Comparison of ENCODE assay signal across 10 mouse cellular contexts in the genomic region with DNA sequence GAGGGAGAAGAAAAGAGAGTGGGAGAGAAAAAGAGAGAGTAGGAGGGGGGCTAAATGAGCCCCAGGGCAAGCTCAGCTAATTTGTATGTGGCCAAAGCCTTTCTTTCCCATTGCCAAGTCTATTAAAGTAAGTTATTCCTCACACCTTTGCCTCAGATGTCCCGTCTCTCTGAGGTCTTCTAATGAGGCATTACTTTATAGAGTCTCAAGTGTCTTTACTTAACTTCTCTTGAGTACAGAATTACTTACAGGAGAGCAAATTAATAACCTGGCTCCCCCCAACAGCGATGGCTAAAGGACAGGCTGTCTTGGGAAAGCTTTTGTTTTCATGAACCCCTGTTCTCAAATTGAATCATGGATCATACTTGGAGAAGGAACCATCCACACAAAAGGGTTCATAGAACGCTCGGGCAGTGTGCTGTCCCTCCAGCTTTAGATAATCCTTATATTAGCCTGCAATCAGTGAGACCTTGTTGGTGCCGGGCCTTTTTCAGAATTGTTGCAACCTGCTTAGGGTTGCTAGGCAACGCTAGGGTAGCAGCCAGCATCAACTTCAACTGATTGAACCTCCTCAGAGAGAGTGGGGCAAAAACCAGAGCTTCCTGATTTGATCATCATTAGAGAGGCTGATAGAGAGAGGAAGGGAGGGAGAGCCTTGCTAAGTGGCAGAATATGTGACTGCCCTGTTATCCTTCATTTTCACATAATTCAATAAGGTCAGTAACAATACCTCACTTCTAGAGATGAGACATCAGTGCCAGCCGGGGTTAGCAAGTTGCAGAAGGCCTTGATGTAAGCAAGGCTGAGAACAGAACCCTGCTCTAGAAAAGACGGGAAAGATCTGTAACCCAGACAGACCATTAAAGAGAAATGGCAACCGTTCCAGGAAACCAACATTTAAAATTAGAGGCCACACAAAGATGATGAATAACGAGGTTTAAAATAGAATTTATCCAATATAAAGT.
DNase-seq lines count a peak whose midpoint lies in the region; ATAC-seq lines count a peak whose summit lies in the region.
"Had no signal": no experiment of that assay in that cellular context is flagged by ENCODE, and none has a peak within 500 bp of the region (broad histone marks: within the 10 kb centered on the region; RNA-seq: fewer than 3 reads in every experiment).

No protein-coding gene starts in this region.

- peak overlapping the region; percentile 1; the same call in 1 of the 2 replicates for H3K27ac ChIP-seq in forebrain, embryonic 13.5 days
- H3K27ac ChIP-seq: limb, embryonic 13.5 days had no signal

- H3K36me3 ChIP-seq in forebrain, embryonic 13.5 days (ENCODE audit: poor library complexity, severe bottlenecking): no peaks in the 10 kb centered on the region
- H3K36me3 ChIP-seq: limb, embryonic 13.5 days had no signal

- H3K9me3 ChIP-seq in forebrain, embryonic 13.5 days (replicated peaks): no peaks in the 10 kb centered on the region
- H3K9me3 ChIP-seq: limb, embryonic 13.5 days had no signal

- no peak overlapping the region for H3K9ac ChIP-seq in forebrain, embryonic 13.5 days
- H3K9ac ChIP-seq: limb, embryonic 13.5 days had no signal

- no peak overlapping the region for H3K4me3 ChIP-seq in forebrain, embryonic 13.5 days
- H3K4me3 ChIP-seq: limb, embryonic 13.5 days had no signal

- H3K4me2 ChIP-seq in forebrain, embryonic 13.5 days: no peak overlapping the region
- H3K4me2 ChIP-seq: limb, embryonic 13.5 days had no signal

- 19% methylated on average over 10 of the region's 10 CpGs for WGBS in forebrain, embryonic 13.5 days

- no peaks in the 10 kb centered on the region for H3K27me3 ChIP-seq in forebrain, embryonic 13.5 days
- H3K27me3 ChIP-seq: limb, embryonic 13.5 days had no signal

- DNase-seq in right cerebral cortex, postnatal 10 days (ENCODE audit: low spot score in 2 of 2): peak; percentile 49 to 65
- no peak for DNase-seq in right cerebral cortex, postnatal 4 days
- DNase-seq in layer of hippocampus, postnatal 14 days (ENCODE audit: low spot score in 2 of 2): peak; percentile 51 to 64
- no peak for DNase-seq in gastrocnemius, adult 18-20 months (ENCODE audit: low spot score)
- DNase-seq in kidney, adult 11 months: no peak
- no peak for DNase-seq in kidney, adult 18-20 months
- DNase-seq: kidney, adult 8-10 months; thymus, postnatal 25 days had no signal

- H3K4me1 ChIP-seq in forebrain, embryonic 13.5 days: peaks cover 19% of the 10 kb centered on the region

- ATAC-seq in forebrain, embryonic 13.5 days: peak; percentile 86

Comparison
In these comparisons a context has a peak if more than half of its experiments do, and no peak if none do; other contexts are left out.
1. DNase-seq: peak in right cerebral cortex, postnatal 10 days (2 of 2) and layer of hippocampus, postnatal 14 days (2 of 2); none in right cerebral cortex, postnatal 4 days (single experiment), gastrocnemius, adult 18-20 months (single experiment), kidney, adult 11 months (single experiment) and kidney, adult 18-20 months (single experiment).